Mouse (Mus musculus) embryonic facial prominence, embryonic 15.5 days (tissue): ENCODE data around the gene Bcar3. TPM values are rescaled to one million over a fixed set of nuclear protein-coding genes. Genes with fewer than 3 reads are reported as not detected.
"Not testable (repeated sequence)": the region's sequence is repeated elsewhere in the genome, so short reads cannot be mapped to it uniquely, and the experiment has no call there.

Experiments
- ATAC-seq: fragments of 200-750 bp; cut with Nextera tagmentation; 2 replicates; pipeline ENCODE4 v1.8.0; 2017; ENCODE audit warnings: low read depth, moderate TSS enrichment; ENCODE audit not compliant: insufficient number of reproducible peaks, low FRiP score, low TSS enrichment
- H3K27ac ChIP-seq: fragments of 300-500 bp; sonication (generic); replicated peaks from 2 replicates; pipeline ENCODE4 v1.5.1; 2015; ENCODE audit warnings: mild to moderate bottlenecking, inconsistent platforms
- H3K27me3 ChIP-seq: fragments of 300-500 bp; sonication (generic); 2 replicates; pipeline ENCODE4 v1.6.1; 2015; ENCODE audit warnings: inconsistent platforms
- H3K36me3 ChIP-seq: fragments of 300-500 bp; sonication (generic); 2 replicates; pipeline ENCODE4 v1.6.1; 2015; ENCODE audit warnings: mild to moderate bottlenecking, inconsistent platforms
- H3K4me1 ChIP-seq: fragments of 300-500 bp; sonication (generic); 2 replicates; pipeline ENCODE4 v1.6.1; 2015; ENCODE audit warnings: inconsistent platforms
- H3K4me2 ChIP-seq: fragments of 300-500 bp; sonication (generic); replicated peaks from 2 replicates; pipeline ENCODE4 v1.6.1; 2015; ENCODE audit warnings: mild to moderate bottlenecking, inconsistent platforms
- H3K4me3 ChIP-seq: fragments of 300-500 bp; sonication (generic); replicated peaks from 2 replicates; pipeline ENCODE4 v1.5.1; 2015; ENCODE audit warnings: mild to moderate bottlenecking, inconsistent platforms
- H3K9ac ChIP-seq: fragments of 300-500 bp; sonication (generic); 2 replicates; pipeline ENCODE4 v1.6.1; 2015; ENCODE audit warnings: inconsistent platforms
- H3K9me3 ChIP-seq: fragments of 300-500 bp; sonication (generic); replicated peaks from 2 replicates; pipeline ENCODE4 v1.6.1; 2016; ENCODE audit warnings: inconsistent platforms
- WGBS: fragments of 180-500 bp; shearing (Covaris S2); methylation state at CpG from one replicate; pipeline ENCODE4 v1.1.7; 2015; 5-methylcytosine and 5-hydroxymethylcytosine counted together
- polyA plus RNA-seq: library from polyadenylated mRNA; unstranded; fragments of >200 nt; fragmentation: Nextera tagmentation; extraction: Ambion mirVana; gene quantifications from 2 replicates; pipeline ENCODE4 v1.2.1, GENCODE M21; 2015

Gene Bcar3
- 11.3 and 12.6 TPM in 2 replicates for polyA plus RNA-seq

GRCm38 (mm10) chr3:122293954-122294850 is at the start of gene Bcar3:
Gene Bcar3 (plus strand): TSS chr3:122294136.
- peaks cover 20% of the 10 kb centered on the region for H3K4me1 ChIP-seq
- ATAC-seq = peak; percentile 84
- WGBS = 4% methylated on average over 37 of the region's 37 CpGs
- peak within 1 kb of the TSS; percentile 61 for H3K4me2 ChIP-seq
- peak within 1 kb of the TSS; percentile 91 for H3K4me3 ChIP-seq
- peak within 1 kb of the TSS; percentile 97 for H3K27ac ChIP-seq
- H3K9ac ChIP-seq = peak within 1 kb of the TSS; percentile 69
- H3K27me3 ChIP-seq = no peaks in the 10 kb centered on the region
- H3K36me3 ChIP-seq = no peaks in the 10 kb centered on the region
- no peaks in the 10 kb centered on the region for H3K9me3 ChIP-seq

GRCm38 (mm10) chr3:122244759-122245158 is 49.2 kb upstream of the Bcar3 start:
- peaks cover 21% of the 10 kb centered on the region for H3K4me1 ChIP-seq
- ATAC-seq = no peak
- peak overlapping the region; percentile 75 for H3K4me2 ChIP-seq
- no peaks in the 10 kb centered on the region for H3K27me3 ChIP-seq
- H3K27ac ChIP-seq = peak overlapping the region; percentile 59
- WGBS = 46% methylated on average over 6 of the region's 6 CpGs
- H3K36me3 ChIP-seq = no peaks in the 10 kb centered on the region
- peak overlapping the region; percentile 87 for H3K4me3 ChIP-seq
- peak overlapping the region; percentile 31 for H3K9ac ChIP-seq
- no peaks in the 10 kb centered on the region for H3K9me3 ChIP-seq

DNA sequence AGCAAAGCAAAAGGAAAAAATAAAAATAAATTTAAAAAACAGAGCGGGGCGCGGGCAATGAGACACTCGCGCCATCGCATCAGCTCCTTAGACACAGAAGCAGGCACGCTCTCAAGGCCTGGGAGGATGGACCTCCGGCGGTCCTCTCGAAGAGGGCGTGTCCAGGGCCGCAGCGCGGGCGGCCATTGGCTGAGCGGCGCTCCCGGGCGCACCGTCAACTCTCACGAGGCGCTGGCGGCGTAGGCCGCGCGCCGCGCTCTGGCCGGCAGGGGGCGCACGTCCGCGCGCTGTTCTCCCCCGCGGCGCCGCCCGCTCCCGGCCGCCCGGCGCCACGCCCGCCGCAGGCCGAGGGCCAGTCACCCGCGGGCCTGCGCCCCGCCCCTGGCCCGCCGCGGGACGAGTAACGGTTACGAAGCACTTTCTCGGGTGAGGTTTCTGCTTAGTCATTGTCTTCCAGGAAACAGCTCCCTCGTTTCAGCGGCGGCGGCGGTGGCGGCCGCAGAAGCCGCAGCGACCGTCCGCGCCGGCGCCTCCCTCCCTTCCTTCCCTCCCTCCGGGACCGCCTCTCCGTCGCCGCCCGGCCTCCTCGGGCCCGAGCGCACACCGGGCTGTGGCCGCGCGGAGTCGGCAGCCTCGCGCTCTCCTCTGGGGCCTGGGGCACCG is 48.6 kb upstream of the Bcar3 start, which contains the start of gene Gclm:
Gene Gclm, plus strand, starts transcription at position 343 of the 663 bp plus-strand sequence.
- WGBS = under 1% methylated on average over 88 of the region's 90 CpGs
- H3K27ac ChIP-seq = peak within 1 kb of the TSS; percentile 85
- peaks cover 21% of the 10 kb centered on the region for H3K4me1 ChIP-seq
- H3K4me3 ChIP-seq = peak within 1 kb of the TSS; percentile 87
- ATAC-seq = peak; percentile 99
- H3K4me2 ChIP-seq = peak within 1 kb of the TSS; percentile 75
- H3K27me3 ChIP-seq = no peaks in the 10 kb centered on the region
- no peaks in the 10 kb centered on the region for H3K36me3 ChIP-seq
- peak within 1 kb of the TSS; percentile 85 for H3K9ac ChIP-seq
- H3K9me3 ChIP-seq = no peaks in the 10 kb centered on the region

GRCm38 (mm10) chr3:122245878-122246332 is 48.0 kb upstream of the Bcar3 start:
- peak; percentile 65 for ATAC-seq

GRCm38 (mm10) chr3:122246406-122246805 is 47.5 kb upstream of the Bcar3 start:
- H3K27ac ChIP-seq = no peak overlapping the region
- H3K9ac ChIP-seq = peak overlapping the region; percentile 85; the same call in 1 of the 2 replicates
- WGBS = 30% methylated on average over 6 of the region's 6 CpGs
- no peaks in the 10 kb centered on the region for H3K9me3 ChIP-seq
- H3K27me3 ChIP-seq = no peaks in the 10 kb centered on the region
- peak overlapping the region; percentile 75 for H3K4me2 ChIP-seq
- no peaks in the 10 kb centered on the region for H3K36me3 ChIP-seq
- peak overlapping the region; percentile 87 for H3K4me3 ChIP-seq
- ATAC-seq = no peak
- peaks cover 21% of the 10 kb centered on the region for H3K4me1 ChIP-seq

More at GRCm38 (mm10) chr3:122245878-122246332, 48.0 kb upstream of the Bcar3 start:
- Histone ChIP-seq H3K9ac (peak overlapping the region; percentile 85), H3K4me1 (peaks cover 21% of the 10 kb centered on the region), H3K4me2 (peak overlapping the region; percentile 75), H3K9me3 (no peaks in the 10 kb centered on the region), H3K4me3 (peak overlapping the region; percentile 87), H3K27me3 (no peaks in the 10 kb centered on the region), H3K36me3 (no peaks in the 10 kb centered on the region), H3K27ac (peak overlapping the region; percentile 85)
- WGBS = under 1% methylated on average over 50 of the region's 50 CpGs

- WGBS = 65% methylated on average over 12 of the region's 12 CpGs
- Histone ChIP-seq H3K9me3 (no peaks in the 10 kb centered on the region), H3K27me3 (no peaks in the 10 kb centered on the region), H3K4me2 (peak overlapping the region; percentile 4; the same call in 1 of the 2 replicates), H3K36me3 (no peaks in the 10 kb centered on the region), H3K4me1 (peaks cover 21% of the 10 kb centered on the region), H3K4me3 (peak overlapping the region; percentile 87; the same call in 1 of the 2 replicates), H3K9ac (no peak overlapping the region), H3K27ac (no peak overlapping the region)
- ATAC-seq = no peak
These were observed 46.8 kb upstream of the Bcar3 start for GRCm38 (mm10) chr3:122246986-122247767.

GRCm38 (mm10) chr3:122247768-122248100 is 46.2 kb upstream of the Bcar3 start:
- no peak overlapping the region for H3K27ac ChIP-seq
- H3K4me3 ChIP-seq = no peak overlapping the region
- H3K27me3 ChIP-seq = no peaks in the 10 kb centered on the region
- no peaks in the 10 kb centered on the region for H3K36me3 ChIP-seq
- H3K4me1 ChIP-seq = peaks cover 21% of the 10 kb centered on the region
- no peak for ATAC-seq
- no peak overlapping the region for H3K4me2 ChIP-seq
- WGBS = 92% methylated on average over 2 of the region's 2 CpGs
- no peaks in the 10 kb centered on the region for H3K9me3 ChIP-seq
- no peak overlapping the region for H3K9ac ChIP-seq

- Histone ChIP-seq H3K36me3 (no peaks in the 10 kb centered on the region), H3K27me3 (no peaks in the 10 kb centered on the region), H3K4me3 (no peak overlapping the region), H3K4me2 (no peak overlapping the region), H3K9ac (no peak overlapping the region), H3K4me1 (0 out of 2 replicates have a peak, but pooled peaks cover under 1% of the 10 kb centered on the region), H3K9me3 (no peaks in the 10 kb centered on the region), H3K27ac (no peak overlapping the region)
- no peak for ATAC-seq
- 48% methylated on average over 3 of the region's 3 CpGs for WGBS
These were observed 41.3 kb upstream of the Bcar3 start for GRCm38 (mm10) chr3:122252466-122253253.

DNA sequence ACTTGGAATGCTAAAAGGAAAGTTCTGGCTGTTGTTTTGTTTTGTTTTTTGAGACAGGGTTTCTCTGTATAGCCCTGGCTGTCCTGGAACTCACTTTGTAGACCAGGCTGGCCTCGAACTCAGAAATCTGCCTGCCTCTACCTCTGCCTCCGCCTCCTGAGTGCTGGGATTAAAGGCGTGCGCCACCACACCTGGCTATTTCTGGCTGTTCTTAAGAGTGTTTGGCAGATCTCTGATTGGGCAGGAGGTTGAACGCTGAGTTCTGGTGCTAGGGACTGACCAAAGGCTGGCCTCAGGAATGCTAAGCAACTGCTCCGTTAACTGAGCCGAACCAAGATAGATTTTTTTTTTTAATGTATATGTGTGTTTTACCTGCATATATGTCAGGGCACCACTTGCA is 39.9 kb upstream of the Bcar3 start:
- WGBS = 78% methylated on average over 7 of the region's 7 CpGs
- H3K27me3 ChIP-seq, H3K4me2 ChIP-seq, ATAC-seq, H3K9me3 ChIP-seq, H3K4me3 ChIP-seq, H3K9ac ChIP-seq, H3K27ac ChIP-seq, H3K36me3 ChIP-seq, H3K4me1 ChIP-seq: not testable (repeated sequence)

DNA sequence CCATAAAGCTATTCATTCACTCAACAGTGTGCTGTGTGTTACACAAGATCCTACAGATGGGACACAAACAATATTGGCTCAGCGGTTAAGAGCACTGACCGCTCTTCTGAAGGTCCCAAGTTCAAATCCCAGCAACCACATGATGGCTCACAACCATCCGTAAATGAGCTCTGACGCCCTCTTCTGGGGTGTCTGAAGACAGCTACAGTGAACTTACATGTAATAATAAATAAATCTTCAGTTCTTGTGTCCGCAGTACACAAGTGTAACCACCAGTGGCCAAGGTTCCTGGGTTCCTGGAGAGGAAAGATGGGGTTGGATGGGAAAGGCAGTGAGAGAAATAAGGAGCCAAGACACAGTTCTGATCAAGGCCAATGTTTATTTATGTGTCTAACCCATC is 23.9 kb upstream of the Bcar3 start:
- Histone ChIP-seq H3K36me3 (peaks cover 7% of the 10 kb centered on the region; the same call in 1 of the 2 replicates), H3K27me3 (no peaks in the 10 kb centered on the region), H3K4me1 (peaks cover 1% of the 10 kb centered on the region), H3K9me3 (no peaks in the 10 kb centered on the region), H3K4me2 (no peak overlapping the region), H3K9ac (no peak overlapping the region), H3K27ac (no peak overlapping the region), H3K4me3 (no peak overlapping the region)
- no peak for ATAC-seq
- 74% methylated on average over 5 of the region's 5 CpGs for WGBS
